Mouse (Mus musculus): ENCODE results near the gene Aqp5.

- no peak for TF ChIP-seq POLR2A (IDR thresholded peaks at IDR 0.05; ENCODE audit: borderline replicate concordance, low read depth, low read length)
- TF ChIP-seq CTCF (IDR thresholded peaks at IDR 0.05; ENCODE audit: low read depth, low read length) = no peak
Measured at GRCm38 (mm10) chr15:99634702-99635101, 44.1 kb downstream of the Aqp5 start.

All from bone marrow macrophage, adult 2 months (primary cell).